Mouse (Mus musculus) liver, postnatal 0 days (tissue): ENCODE data around the gene Il10rb. TPM values are rescaled to one million over a fixed set of nuclear protein-coding genes. Genes with fewer than 3 reads are reported as not detected.

Experiments used
- ATAC-seq: fragments of 200-750 bp; cut with Nextera tagmentation; 2 replicates; pipeline ENCODE4 v1.8.0; 2017; ENCODE audit warnings: mild to moderate bottlenecking, moderate library complexity
- DNase-seq: peaks from one replicate; pipeline ENCODE4 v3.0.0-alpha.2; 2016
- H3K27ac ChIP-seq: fragments of 300-500 bp; sonication (generic); 2 replicates; pipeline ENCODE4 v1.5.1; 2014; ENCODE audit warnings: antibody characterized with exemption, moderate library complexity, mild to moderate bottlenecking, low read depth
- H3K27me3 ChIP-seq: fragments of 300-500 bp; sonication (generic); 2 replicates; pipeline ENCODE4 v1.6.1; 2014; ENCODE audit warnings: low read length, control low read depth, mixed read lengths; ENCODE audit not compliant: insufficient read depth
- H3K36me3 ChIP-seq: fragments of 300-500 bp; sonication (generic); replicated peaks from 2 replicates; pipeline ENCODE4 v1.6.1; 2014; ENCODE audit warnings: mild to moderate bottlenecking, control low read depth, low read length, moderate library complexity, mixed read lengths; ENCODE audit not compliant: insufficient read depth
- H3K4me1 ChIP-seq: fragments of 300-500 bp; sonication (generic); 2 replicates; pipeline ENCODE4 v1.6.1; 2014; ENCODE audit warnings: antibody characterized with exemption, mild to moderate bottlenecking, control low read depth; ENCODE audit not compliant: insufficient read depth
- H3K4me2 ChIP-seq: fragments of 300-500 bp; sonication (generic); 2 replicates; pipeline ENCODE4 v1.6.1; 2014; ENCODE audit warnings: low read depth, mild to moderate bottlenecking, low read length, moderate library complexity, mixed read lengths
- H3K4me3 ChIP-seq: fragments of 300-500 bp; sonication (generic); 2 replicates; pipeline ENCODE4 v1.5.1; 2014; ENCODE audit warnings: low read depth, low read length
- H3K9ac ChIP-seq: fragments of 300-500 bp; sonication (generic); replicated peaks from 2 replicates; pipeline ENCODE4 v1.6.1; 2014; ENCODE audit warnings: mild to moderate bottlenecking, moderate library complexity
- H3K9me3 ChIP-seq: fragments of 300-500 bp; sonication (generic); 2 replicates; pipeline ENCODE4 v1.6.1; 2016; ENCODE audit warnings: mild to moderate bottlenecking, control low read depth, low read length, mixed read lengths
- CTCF ChIP-seq: sonication (generic); IDR thresholded peaks from 2 replicates; pipeline ENCODE4 v1.5.1; 2016; ENCODE audit warnings: antibody characterized with exemption, low read depth
- EP300 ChIP-seq: IDR thresholded peaks from 2 replicates; pipeline ENCODE4 v1.6.1; 2016; ENCODE audit warnings: antibody characterized with exemption, low read depth, mild to moderate bottlenecking
- WGBS: fragments of 180-500 bp; shearing (Covaris S2); extraction: QIAGEN DNeasy Blood & Tissue Kit; methylation state at CpG from one replicate; pipeline ENCODE4 v1.1.7; 2014; ENCODE audit not compliant: insufficient replicate concordance; 5-methylcytosine and 5-hydroxymethylcytosine counted together
- polyA plus RNA-seq: library from polyadenylated mRNA; unstranded; fragments of >200 nt; fragmentation: Nextera tagmentation; extraction: Ambion mirVana; gene quantifications from 2 replicates; pipeline ENCODE4 v1.2.1, GENCODE M21; 2015

Gene Il10rb
- polyA plus RNA-seq, 1 experiment from 2014 or later = 26.4 TPM

DNA sequence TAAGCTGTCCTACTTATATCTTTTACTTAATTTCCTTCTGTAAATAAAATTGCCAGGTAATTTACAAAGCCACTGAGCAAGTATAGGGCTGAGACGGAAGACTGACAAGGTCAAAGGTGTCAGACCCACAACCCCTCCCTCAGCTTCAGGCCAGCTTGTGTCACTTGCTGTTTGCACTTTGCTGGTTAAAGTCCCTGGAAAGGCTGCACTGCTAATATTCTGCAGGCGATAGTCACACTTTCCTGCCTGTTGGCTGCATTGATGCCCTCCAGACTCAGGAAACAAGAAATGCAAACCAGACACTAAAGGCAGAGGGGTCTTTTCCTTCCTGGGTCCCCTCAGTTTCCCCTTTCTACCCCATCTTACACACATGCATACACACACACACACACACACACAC, 44.0 kb upstream of the Il10rb start:
- Histone ChIP-seq H3K4me3 (no peak overlapping the region), H3K4me1 (peaks cover 59% of the 10 kb centered on the region), H3K4me2 (no peak overlapping the region), H3K9ac (no peak overlapping the region), H3K9me3 (no peaks in the 10 kb centered on the region), H3K36me3 (no peaks in the 10 kb centered on the region), H3K27me3 (no peaks in the 10 kb centered on the region), H3K27ac (peak overlapping the region; percentile 59)
- no peak for ATAC-seq
- 49% methylated on average over 2 of the region's 2 CpGs for WGBS
- DNase-seq = no peak
- TF ChIP-seq EP300 (no peak), CTCF (no peak)

GRCm38 (mm10) chr16:91362616-91363272, 43.2 kb upstream of the Il10rb start:
- H3K4me2 ChIP-seq = no peak overlapping the region
- H3K36me3 ChIP-seq = no peaks in the 10 kb centered on the region
- H3K4me3 ChIP-seq = no peak overlapping the region
- no peak overlapping the region for H3K9ac ChIP-seq
- H3K4me1 ChIP-seq = peaks cover 61% of the 10 kb centered on the region
- H3K27ac ChIP-seq = peak overlapping the region; percentile 59
- WGBS = 51% methylated on average over 12 of the region's 12 CpGs
- DNase-seq (peak; percentile 38), ATAC-seq (no peak)
- H3K9me3 ChIP-seq = no peaks in the 10 kb centered on the region
- H3K27me3 ChIP-seq = no peaks in the 10 kb centered on the region
- no peak for TF ChIP-seq EP300
- TF ChIP-seq CTCF = no peak

DNA sequence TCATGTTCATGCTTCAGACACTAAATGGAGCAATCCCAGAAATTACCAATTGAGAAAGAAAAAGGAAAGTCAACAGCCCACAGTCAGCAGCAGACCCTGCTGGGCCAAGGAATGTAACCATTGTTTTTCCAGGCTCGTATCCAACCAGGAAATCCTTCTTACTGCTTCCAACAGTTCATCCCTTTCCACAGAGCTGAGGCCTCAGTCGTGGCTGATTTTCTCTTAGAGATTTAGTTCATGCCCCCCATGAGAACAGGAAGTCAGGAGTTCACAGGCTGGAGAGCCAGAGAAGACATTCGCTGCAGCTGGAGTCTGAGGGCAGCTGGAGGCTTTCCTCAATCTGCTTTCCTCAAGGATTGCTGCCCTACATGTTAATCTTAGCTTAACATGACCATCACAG, 42.5 kb upstream of the Il10rb start:
- DNase-seq (no peak), ATAC-seq (no peak)
- Histone ChIP-seq H3K4me2 (no peak overlapping the region), H3K4me3 (no peak overlapping the region), H3K36me3 (no peaks in the 10 kb centered on the region), H3K27ac (peak overlapping the region; percentile 59), H3K4me1 (peaks cover 61% of the 10 kb centered on the region), H3K9me3 (no peaks in the 10 kb centered on the region), H3K9ac (no peak overlapping the region), H3K27me3 (no peaks in the 10 kb centered on the region)
- WGBS = 26% methylated on average over 3 of the region's 3 CpGs
- TF ChIP-seq CTCF = no peak
- TF ChIP-seq EP300 = peak; percentile 38; the same call in 1 of the 2 replicates

- H3K36me3 ChIP-seq = no peaks in the 10 kb centered on the region
- H3K27me3 ChIP-seq = no peaks in the 10 kb centered on the region
- peak; percentile 74 for ATAC-seq
- DNase-seq = peak; percentile 38
- H3K27ac ChIP-seq = peak overlapping the region; percentile 90
- H3K4me3 ChIP-seq = no peak overlapping the region
- H3K9me3 ChIP-seq = no peaks in the 10 kb centered on the region
- H3K9ac ChIP-seq = no peak overlapping the region
- H3K4me1 ChIP-seq = peaks cover 46% of the 10 kb centered on the region
- TF ChIP-seq EP300 (no peak), CTCF (no peak)
- no peak overlapping the region for H3K4me2 ChIP-seq
Measured at GRCm38 (mm10) chr16:91366567-91366966, 39.4 kb upstream of the Il10rb start.

- Histone ChIP-seq H3K27me3 (no peaks in the 10 kb centered on the region), H3K4me3 (no peak overlapping the region), H3K9ac (no peak overlapping the region), H3K9me3 (no peaks in the 10 kb centered on the region), H3K4me1 (peaks cover 44% of the 10 kb centered on the region), H3K36me3 (no peaks in the 10 kb centered on the region), H3K27ac (peak overlapping the region; percentile 90), H3K4me2 (0 out of 2 replicates have a peak overlapping the region, but pooled peaks have one; percentile 6)
- peak; percentile 60 for ATAC-seq
- TF ChIP-seq EP300 (peak; percentile 36; the same call in 1 of the 2 replicates), CTCF (no peak)
- WGBS = 53% methylated on average over 2 of the region's 2 CpGs
- peak; percentile 41 for DNase-seq
Measured at GRCm38 (mm10) chr16:91367066-91367465, 38.9 kb upstream of the Il10rb start.

DNA sequence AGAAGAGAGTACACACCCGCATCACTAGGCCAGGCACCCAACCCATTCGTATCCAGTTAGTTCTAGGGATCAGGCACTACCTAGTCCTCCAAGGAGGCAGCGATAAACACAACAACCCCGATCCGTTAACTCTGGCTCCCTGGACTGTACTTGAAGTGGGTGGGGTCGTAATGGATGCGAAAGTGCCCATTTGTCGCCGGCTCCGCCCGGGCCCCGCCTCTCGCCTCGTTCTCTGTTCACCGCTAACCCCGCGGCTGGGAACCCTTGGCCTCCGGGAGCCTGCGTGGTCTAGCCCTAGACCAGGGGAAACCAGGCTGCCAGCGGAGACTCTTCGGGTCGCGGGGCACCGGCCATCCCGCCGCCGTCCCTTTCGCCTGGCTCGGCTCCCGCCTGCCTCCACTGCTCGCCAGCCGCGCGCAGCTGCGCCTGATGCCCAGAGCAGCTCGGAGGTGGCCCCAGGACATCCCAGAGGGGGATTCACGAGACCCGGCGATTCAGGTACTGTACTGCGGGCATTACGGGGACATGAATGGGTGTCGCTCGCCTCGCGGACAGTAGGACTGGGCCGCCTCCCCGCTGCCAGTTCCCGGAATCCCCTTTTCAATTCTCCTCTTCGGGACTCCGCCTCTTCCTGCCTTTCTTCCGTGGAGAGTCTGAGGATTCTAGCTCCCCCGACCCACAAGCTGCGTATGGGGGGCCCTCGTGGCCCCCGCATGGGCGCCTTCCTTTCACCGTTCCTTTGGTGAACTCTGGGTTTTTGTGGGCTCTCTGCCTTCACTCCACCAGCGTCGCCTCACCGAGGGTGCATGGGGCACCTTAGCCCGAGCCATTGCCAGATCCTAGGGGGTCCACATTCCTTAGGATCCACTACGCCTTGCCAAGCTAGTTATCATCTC, 33.1 kb upstream of the Il10rb start, which contains the start of gene Ifnar2:
TSS of gene Ifnar2 (plus strand) at position 207 of the 896 bp plus-strand sequence.
- Histone ChIP-seq H3K4me3 (peak within 1 kb of the TSS; percentile 100), H3K4me2 (peak within 1 kb of the TSS; percentile 70), H3K27me3 (no peaks in the 10 kb centered on the region), H3K9ac (peak within 1 kb of the TSS; percentile 100), H3K27ac (peak within 1 kb of the TSS; percentile 100), H3K9me3 (no peaks in the 10 kb centered on the region), H3K4me1 (peaks cover 26% of the 10 kb centered on the region), H3K36me3 (peaks cover 20% of the 10 kb centered on the region)
- WGBS = under 1% methylated on average over 62 of the region's 62 CpGs
- TF ChIP-seq EP300 (peak; percentile 63; the same call in 1 of the 2 replicates), CTCF (no peak)
- ATAC-seq (peak; percentile 92), DNase-seq (peak; percentile 90)
